Mouse (Mus musculus): ENCODE data around the gene Iqschfp.

The Iqschfp gene

DNA sequence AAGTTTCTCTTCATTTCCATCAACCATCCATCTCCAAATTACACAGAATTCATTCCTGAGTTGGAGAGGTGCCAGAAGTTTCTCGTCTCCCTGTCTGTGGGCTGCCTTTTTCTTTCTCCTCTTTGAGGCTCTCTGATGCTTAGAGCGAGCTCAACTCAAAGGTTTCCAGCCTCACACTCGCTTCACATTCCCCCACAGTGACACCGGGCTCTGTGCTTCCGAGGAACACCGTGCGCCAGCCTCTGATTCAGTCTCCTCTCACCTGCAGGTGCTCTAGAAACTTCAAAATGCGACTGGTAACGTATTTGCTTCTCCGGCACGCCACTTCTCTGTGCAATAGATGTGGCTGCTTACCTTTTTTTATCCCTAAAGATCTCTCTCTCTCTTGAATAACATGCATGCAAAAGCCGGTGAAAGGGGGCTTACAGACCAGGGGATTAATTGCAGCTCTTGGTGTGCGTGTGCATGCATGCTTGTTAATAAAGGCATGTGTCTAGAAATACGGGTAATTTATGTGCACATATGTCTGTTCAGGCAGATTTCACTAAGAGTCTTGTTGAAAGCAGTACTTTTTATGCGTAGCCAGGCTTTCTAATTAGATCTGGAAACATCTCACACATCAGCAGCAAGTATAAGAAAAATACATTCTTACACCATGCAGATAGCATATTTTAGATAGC lies at the start of gene Iqschfp, which contains the start of gene Iqcj:
TSS of gene Iqschfp (plus strand) at position 207 of the 680 bp plus-strand sequence.
TSS of gene Iqcj (plus strand) at position 195 of the 680 bp plus-strand sequence.
- no peak for DNase-seq (ENCODE audit: low read depth, low spot score)
- H3K27me3 ChIP-seq (ENCODE audit: control insufficient read depth, insufficient read depth, low read length, poor library complexity, severe bottlenecking) = no peaks in the 10 kb centered on the region
- H3K36me3 ChIP-seq (ENCODE audit: control insufficient read depth, insufficient read depth, low read length, poor library complexity, severe bottlenecking) = no peaks in the 10 kb centered on the region

DNA sequence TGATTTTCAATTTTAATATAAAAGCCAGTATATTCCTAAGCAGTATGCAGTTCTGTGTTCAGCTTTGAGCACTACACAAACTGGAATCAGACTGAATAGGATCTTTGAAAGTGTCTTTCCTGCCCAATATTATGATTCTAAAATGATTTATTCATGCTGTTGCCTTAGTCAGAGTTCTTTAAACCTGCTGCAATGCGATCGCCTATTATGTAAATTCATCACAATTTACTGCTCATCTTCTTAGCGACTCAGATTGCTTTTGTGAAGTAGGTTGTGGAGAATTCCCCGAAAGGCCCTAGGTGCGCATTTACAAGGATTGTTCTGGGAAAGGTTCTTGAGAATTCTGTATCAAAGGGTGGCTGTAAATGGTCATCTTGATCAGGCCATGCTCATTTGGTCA lies 39.6 kb upstream of the Iqschfp start:
- Histone ChIP-seq H3K27me3 (ENCODE audit: control insufficient read depth, insufficient read depth, low read length, poor library complexity, severe bottlenecking) (no peaks in the 10 kb centered on the region), H3K36me3 (ENCODE audit: control insufficient read depth, insufficient read depth, low read length, poor library complexity, severe bottlenecking) (no peaks in the 10 kb centered on the region)
- no peak for DNase-seq (ENCODE audit: low read depth, low spot score)

DNA sequence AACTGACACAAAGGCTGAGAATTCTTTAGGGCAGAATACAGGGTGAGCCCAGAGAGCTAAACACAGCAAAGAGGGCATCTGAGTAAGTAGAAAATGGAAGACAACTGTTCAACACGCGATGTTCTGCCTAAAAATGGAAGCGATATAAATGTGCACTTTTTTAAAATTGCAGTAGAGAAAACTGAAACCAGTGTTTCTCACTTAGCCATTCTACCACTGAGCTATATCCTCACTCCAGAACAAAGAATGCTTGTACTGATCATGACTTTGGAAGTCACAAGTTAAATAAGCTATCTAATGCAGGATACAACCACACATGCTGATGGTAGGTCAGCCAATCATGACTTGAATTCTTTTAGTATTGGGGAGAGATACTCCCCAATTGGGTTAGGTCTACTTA lies 30.5 kb upstream of the Iqschfp start:
- H3K36me3 ChIP-seq (ENCODE audit: control insufficient read depth, insufficient read depth, low read length, poor library complexity, severe bottlenecking) = no peaks in the 10 kb centered on the region
- DNase-seq (ENCODE audit: low read depth, low spot score) = no peak
- H3K27me3 ChIP-seq (ENCODE audit: control insufficient read depth, insufficient read depth, low read length, poor library complexity, severe bottlenecking) = no peaks in the 10 kb centered on the region

DNA sequence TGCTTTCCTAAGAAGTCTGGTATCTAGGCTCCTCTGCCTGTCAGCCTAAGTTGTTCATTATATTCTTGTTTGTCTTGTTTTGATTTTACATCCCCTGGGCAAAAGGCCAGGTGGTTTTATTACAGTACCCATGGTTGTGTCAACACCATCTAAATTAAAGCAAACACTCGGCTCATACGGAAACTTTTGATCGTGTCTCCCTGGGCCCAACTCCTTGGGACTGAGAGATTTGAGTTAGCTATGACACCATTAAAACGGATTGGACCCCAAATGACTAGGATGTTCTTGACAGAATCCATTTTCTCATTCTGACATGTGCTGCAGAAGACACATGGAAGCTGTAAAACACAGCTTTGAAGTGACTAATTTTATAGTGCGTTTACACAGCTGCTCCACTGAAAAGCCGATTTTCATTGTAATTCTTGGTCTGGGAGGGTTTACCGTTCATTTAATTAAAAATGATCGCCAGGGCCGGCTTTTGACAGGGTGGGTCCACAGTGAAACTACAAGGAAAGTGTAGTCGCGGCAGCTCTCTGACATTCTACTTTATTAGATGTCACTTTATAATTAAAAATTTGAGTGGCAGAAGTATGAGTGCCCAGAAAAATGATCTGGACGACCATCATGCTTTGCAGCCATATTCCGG lies 24.5 kb upstream of the Iqschfp start:
- H3K27me3 ChIP-seq (ENCODE audit: control insufficient read depth, insufficient read depth, low read length, poor library complexity, severe bottlenecking) = no peaks in the 10 kb centered on the region
- no peak for DNase-seq (ENCODE audit: low read depth, low spot score)
- no peaks in the 10 kb centered on the region for H3K36me3 ChIP-seq (ENCODE audit: control insufficient read depth, insufficient read depth, low read length, poor library complexity, severe bottlenecking)

DNA sequence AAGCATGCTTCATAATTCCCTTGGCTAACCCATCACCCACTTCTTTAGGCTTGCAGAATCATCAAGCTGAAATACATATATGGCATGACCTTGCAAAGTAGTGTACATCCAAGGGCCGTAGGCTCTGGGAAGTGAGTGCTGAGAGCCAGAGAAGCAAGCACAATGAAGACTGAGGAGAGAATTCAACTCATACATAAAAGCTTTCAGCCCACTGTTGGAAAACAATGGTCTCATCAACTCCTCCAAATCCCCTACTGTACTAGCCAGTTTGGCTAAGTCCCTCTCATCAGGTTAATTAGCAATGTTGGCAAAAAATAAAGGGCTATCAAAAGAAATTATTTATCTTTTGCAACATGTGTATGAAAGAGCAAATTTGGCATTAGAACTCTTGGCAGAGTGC lies 22.6 kb upstream of the Iqschfp start:
- H3K27me3 ChIP-seq (ENCODE audit: control insufficient read depth, insufficient read depth, low read length, poor library complexity, severe bottlenecking) = no peaks in the 10 kb centered on the region
- H3K36me3 ChIP-seq (ENCODE audit: control insufficient read depth, insufficient read depth, low read length, poor library complexity, severe bottlenecking) = no peaks in the 10 kb centered on the region
- DNase-seq (ENCODE audit: low read depth, low spot score) = no peak

DNA sequence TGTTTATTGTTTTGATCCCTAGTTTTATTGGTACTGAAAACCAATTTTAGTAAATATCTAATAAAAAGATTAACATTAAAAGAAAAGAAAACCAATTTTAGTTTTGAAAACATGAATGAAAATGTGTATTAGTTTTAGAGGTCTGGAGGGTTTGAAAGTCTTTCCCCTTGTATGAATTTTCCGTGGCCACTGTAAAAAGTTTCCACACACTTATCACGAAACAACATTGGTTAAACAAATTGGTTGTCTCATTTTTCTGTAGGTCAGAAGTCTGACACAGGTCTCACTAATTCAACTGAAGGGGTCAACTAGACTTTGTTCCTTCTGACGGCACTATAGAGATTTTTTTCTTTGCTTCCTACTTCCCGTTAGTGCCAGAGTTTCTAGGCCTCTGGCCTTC lies 14.8 kb upstream of the Iqschfp start:
- no peaks in the 10 kb centered on the region for H3K27me3 ChIP-seq (ENCODE audit: control insufficient read depth, insufficient read depth, low read length, poor library complexity, severe bottlenecking)
- H3K36me3 ChIP-seq (ENCODE audit: control insufficient read depth, insufficient read depth, low read length, poor library complexity, severe bottlenecking) = no peaks in the 10 kb centered on the region
- no peak for DNase-seq (ENCODE audit: low read depth, low spot score)

DNA sequence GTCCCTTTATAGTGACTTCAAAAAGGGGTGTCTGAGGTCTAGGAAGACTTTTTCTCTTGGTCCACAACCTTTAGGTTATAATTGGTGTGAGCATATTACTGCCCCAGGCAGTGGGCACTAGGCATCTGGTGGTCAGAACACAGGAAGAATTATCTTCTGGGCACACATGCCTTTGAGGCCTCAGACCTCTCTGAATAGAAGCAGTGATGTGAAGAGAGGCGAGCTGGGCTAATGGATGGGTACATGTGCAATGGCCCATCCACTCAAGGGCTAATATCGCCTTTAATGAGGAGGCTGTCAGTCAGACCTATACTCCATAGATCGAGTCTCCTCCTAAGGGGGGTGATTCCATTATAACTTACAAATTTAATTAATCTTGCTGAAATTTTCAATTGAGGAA lies 7.7 kb upstream of the Iqschfp start:
- Histone ChIP-seq H3K36me3 (ENCODE audit: control insufficient read depth, insufficient read depth, low read length, poor library complexity, severe bottlenecking) (no peaks in the 10 kb centered on the region), H3K27me3 (ENCODE audit: control insufficient read depth, insufficient read depth, low read length, poor library complexity, severe bottlenecking) (no peaks in the 10 kb centered on the region)
- DNase-seq (ENCODE audit: low read depth, low spot score) = no peak

DNA sequence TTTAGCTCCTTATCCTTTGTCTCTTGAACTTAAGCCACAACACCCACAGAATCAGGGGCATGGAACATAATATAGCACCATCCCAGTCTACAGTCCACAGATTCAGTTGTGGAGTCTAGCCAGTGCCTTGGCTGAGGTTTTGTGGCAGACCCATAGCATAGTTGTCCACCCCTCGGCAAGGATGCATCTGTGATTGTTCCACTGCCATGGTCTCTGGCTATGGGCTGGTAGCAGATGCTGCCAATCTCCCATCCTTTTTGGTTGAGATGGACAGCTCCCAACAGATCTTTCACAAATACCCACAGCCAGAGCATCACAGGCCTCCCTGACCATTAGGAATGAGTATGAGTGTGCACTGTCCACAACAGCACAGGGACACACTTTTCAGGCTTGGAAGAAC lies 5.9 kb upstream of the Iqschfp start:
- Histone ChIP-seq H3K36me3 (ENCODE audit: control insufficient read depth, insufficient read depth, low read length, poor library complexity, severe bottlenecking) (no peaks in the 10 kb centered on the region), H3K27me3 (ENCODE audit: control insufficient read depth, insufficient read depth, low read length, poor library complexity, severe bottlenecking) (no peaks in the 10 kb centered on the region)
- no peak for DNase-seq (ENCODE audit: low read depth, low spot score)

DNA sequence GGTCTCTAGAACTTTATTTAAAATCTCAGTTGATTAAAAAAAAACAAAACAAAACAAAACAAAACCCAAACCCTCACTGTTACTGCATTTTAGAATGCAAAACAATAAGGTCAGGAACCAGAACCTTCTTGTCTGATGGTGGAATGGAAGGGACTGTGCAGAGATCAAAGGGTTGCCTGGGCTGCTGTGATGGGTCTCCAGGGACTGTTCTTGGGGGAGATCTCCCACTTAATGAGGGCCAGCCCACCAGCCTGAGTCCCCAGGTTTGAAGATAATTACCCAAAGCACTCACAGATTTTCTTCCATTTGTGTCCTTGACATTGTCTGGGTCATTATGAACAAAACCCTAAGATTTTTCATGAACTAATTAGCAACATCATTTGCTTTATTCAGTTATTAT lies 4.8 kb upstream of the Iqschfp start:
- DNase-seq (ENCODE audit: low read depth, low spot score) = no peak
- H3K36me3 ChIP-seq (ENCODE audit: control insufficient read depth, insufficient read depth, low read length, poor library complexity, severe bottlenecking) = no peaks in the 10 kb centered on the region
- no peaks in the 10 kb centered on the region for H3K27me3 ChIP-seq (ENCODE audit: control insufficient read depth, insufficient read depth, low read length, poor library complexity, severe bottlenecking)

DNA sequence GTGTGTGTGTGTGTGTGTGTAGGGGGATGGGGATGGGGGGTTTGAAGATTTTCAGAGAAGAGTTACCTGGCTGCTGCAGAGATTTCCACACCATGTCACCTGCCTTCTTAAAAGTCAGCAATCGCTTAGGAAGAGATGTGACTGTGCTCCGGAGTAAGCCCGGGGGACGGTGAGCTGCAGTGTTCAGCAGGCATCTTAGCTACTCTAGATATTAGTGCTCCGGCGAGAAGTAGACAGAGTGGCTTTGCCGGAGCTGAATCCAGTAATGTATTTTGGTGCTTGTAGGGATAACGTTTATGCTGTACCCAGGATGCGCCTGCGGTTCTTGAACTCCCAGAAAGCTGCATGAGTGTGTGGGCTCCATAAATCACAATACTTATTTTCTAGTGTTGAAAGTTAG lies 736 bp downstream of the Iqschfp start:
- Histone ChIP-seq H3K36me3 (ENCODE audit: control insufficient read depth, insufficient read depth, low read length, poor library complexity, severe bottlenecking) (no peaks in the 10 kb centered on the region), H3K27me3 (ENCODE audit: control insufficient read depth, insufficient read depth, low read length, poor library complexity, severe bottlenecking) (no peaks in the 10 kb centered on the region)
- no peak for DNase-seq (ENCODE audit: low read depth, low spot score)

DNA sequence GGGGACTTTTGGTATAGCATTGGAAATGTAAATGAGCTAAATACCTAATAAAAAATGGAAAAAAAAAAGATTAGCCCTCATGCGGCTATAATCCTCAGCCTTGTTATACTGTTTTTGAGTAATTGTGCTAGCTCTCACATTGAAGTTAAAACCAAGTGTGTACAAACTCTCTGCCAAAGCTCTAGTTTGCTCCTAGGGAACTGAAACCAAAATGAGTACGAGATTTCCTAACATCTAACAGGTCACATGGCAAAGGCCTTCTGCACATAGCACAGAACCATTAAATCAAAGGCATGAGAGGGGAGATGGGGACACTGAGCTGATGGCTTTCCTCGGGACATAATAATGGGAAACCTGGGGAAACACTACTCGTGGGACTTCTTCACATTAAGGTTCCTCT lies 10.5 kb downstream of the Iqschfp start:
- Histone ChIP-seq H3K36me3 (ENCODE audit: control insufficient read depth, insufficient read depth, low read length, poor library complexity, severe bottlenecking) (no peaks in the 10 kb centered on the region), H3K27me3 (ENCODE audit: control insufficient read depth, insufficient read depth, low read length, poor library complexity, severe bottlenecking) (no peaks in the 10 kb centered on the region)
- no peak for DNase-seq (ENCODE audit: low read depth, low spot score)

DNA sequence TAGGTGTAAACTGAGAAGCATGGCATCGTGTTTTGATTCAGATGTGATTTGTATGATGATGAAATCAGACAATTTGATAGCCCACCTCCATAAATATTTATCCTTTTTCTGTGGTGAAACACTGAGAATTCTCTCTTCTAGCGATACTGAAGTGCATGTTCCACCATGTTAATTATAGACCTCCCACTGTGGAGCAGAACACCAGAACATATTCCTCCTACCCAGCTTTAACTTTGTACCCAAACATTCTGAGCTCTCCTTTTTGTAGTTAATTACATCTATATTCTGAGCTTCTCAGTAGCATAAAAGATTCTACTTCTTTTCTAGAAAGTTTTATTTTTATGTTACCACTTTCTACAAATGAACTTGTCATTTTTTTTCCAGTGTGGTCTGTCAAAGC lies 16.6 kb downstream of the Iqschfp start:
- DNase-seq (ENCODE audit: low read depth, low spot score) = no peak
- Histone ChIP-seq H3K36me3 (ENCODE audit: control insufficient read depth, insufficient read depth, low read length, poor library complexity, severe bottlenecking) (no peaks in the 10 kb centered on the region), H3K27me3 (ENCODE audit: control insufficient read depth, insufficient read depth, low read length, poor library complexity, severe bottlenecking) (no peaks in the 10 kb centered on the region)

DNA sequence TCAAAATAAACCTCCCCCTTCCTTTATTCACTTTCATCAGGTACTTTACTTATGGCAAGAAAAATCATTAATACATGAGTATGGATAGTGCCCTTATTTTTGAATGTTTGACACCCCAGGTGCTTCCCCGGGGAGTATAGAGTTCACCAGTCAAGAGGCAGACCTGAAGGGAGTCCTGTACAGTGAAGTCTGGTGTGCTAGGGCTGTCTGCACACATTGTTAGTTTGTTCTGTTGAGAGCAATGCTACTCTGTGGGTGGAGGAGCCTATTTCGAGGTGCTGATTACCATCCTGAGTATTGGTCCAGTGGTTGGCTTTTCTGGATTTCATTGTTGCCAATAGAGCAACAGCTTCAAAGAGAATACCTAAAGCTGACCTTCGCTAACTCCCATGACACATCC lies 26.1 kb downstream of the Iqschfp start:
- DNase-seq (ENCODE audit: low read depth, low spot score) = no peak
- Histone ChIP-seq H3K36me3 (ENCODE audit: control insufficient read depth, insufficient read depth, low read length, poor library complexity, severe bottlenecking) (no peaks in the 10 kb centered on the region), H3K27me3 (ENCODE audit: control insufficient read depth, insufficient read depth, low read length, poor library complexity, severe bottlenecking) (no peaks in the 10 kb centered on the region)

DNA sequence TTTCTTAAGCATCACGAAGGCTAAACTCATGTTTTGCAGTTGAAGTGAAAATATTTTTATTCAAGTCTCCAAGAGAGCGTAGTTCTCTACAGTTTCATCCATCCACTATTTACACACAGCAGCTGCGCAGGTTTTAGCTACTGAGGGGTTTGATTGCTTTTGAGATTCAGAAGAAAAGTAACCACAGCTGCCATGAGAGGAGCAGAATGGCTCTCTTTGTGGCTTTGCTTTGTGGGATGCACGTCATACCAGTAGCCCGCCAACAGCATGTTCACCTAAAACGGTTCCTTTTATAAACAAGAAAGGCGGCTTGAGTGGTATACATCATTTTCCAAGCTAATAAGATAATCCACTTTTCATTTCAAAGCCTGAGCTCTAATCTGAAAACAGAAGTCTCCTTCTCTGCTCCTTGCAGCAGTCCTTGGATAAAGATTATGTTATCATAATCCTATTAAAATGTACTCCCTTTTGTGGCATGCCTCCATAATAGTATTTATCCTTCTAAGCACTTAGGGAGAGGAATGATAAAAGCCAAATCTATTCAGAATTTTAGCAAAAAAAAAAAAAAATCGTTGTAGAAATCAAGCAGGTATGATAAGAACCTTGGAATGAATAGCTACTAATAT lies 26.7 kb downstream of the Iqschfp start:
- DNase-seq (ENCODE audit: low read depth, low spot score) = no peak
- Histone ChIP-seq H3K36me3 (ENCODE audit: control insufficient read depth, insufficient read depth, low read length, poor library complexity, severe bottlenecking) (no peaks in the 10 kb centered on the region), H3K27me3 (ENCODE audit: control insufficient read depth, insufficient read depth, low read length, poor library complexity, severe bottlenecking) (no peaks in the 10 kb centered on the region)

DNA sequence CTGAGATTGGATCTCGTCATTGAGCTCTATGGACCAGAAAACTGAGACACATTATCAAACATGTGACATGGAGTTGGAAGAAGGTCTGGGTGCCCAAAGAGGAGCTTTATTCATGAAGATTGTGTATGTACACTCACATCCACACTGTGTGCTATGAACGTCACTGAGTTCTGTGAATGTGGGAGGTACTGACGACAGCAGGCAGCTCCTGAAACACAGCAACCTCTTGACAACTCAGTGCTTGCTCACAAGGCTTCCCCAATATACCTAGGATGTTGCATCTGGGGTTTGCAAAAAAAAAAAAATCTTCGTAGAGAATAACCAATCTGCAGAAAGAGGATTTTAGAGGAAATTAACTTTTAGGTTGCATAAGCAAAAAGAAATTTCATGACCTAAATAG lies 31.1 kb downstream of the Iqschfp start:
- Histone ChIP-seq H3K36me3 (ENCODE audit: control insufficient read depth, insufficient read depth, low read length, poor library complexity, severe bottlenecking) (no peaks in the 10 kb centered on the region), H3K27me3 (ENCODE audit: control insufficient read depth, insufficient read depth, low read length, poor library complexity, severe bottlenecking) (no peaks in the 10 kb centered on the region)
- no peak for DNase-seq (ENCODE audit: low read depth, low spot score)

Measured in splenic B cell, adult 2 months (primary cell).